In the genomic region with DNA sequence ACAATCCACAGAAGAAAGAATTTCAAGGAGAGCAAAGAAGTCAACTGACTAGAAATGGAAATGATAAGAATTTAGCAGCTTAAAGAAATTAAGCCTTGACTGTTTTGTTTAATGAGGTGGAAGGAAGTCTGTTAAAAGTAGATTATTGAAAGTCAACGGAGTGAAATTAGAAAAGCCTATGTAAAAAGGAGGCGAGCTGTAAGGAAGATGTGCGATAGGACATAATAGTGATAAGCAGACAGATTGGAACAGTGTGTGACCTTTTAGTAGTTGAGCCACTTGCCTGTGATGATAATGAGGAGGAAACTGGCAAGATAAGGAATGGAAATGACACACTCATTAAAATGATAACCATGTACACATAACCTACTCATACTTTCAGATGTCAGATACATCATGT, we compare ENCODE assay signal across 20 mouse cellular contexts. TPM values are rescaled to one million over a fixed set of nuclear protein-coding genes. Genes with fewer than 3 reads are reported as not detected.
"Had no signal": no experiment of that assay in that cellular context is flagged by ENCODE, and none has a peak within 500 bp of the region (broad histone marks: within the 10 kb centered on the region; RNA-seq: fewer than 3 reads in every experiment).

No protein-coding gene starts in this region.

- H3K4me3 ChIP-seq: liver, embryonic 15.5 days; lung, embryonic 15.5 days; midbrain, embryonic 13.5 days; midbrain, embryonic 15.5 days; neural tube, embryonic 12.5 days; stomach, embryonic 15.5 days had no signal

- H3K27me3 ChIP-seq: liver, embryonic 15.5 days; lung, embryonic 15.5 days; midbrain, embryonic 13.5 days; midbrain, embryonic 15.5 days; neural tube, embryonic 12.5 days; stomach, embryonic 15.5 days had no signal

- H3K4me1 ChIP-seq: liver, embryonic 15.5 days; lung, embryonic 15.5 days; midbrain, embryonic 13.5 days; midbrain, embryonic 15.5 days; neural tube, embryonic 12.5 days; stomach, embryonic 15.5 days had no signal

- DNase-seq: liver, postnatal 0 days; lung, adult 2 months; lung, postnatal 14 days; lung, postnatal 36 days; right cerebral cortex, postnatal 14 days; thymus, adult 2 months; thymus, postnatal 25 days; thymus, postnatal 4 days had no signal

- H3K27ac ChIP-seq: liver, embryonic 15.5 days; lung, embryonic 15.5 days; macrophage; midbrain, embryonic 13.5 days; midbrain, embryonic 15.5 days; neural tube, embryonic 12.5 days; stomach, embryonic 15.5 days; stomach, postnatal 0 days had no signal

- H3K9ac ChIP-seq: liver, embryonic 15.5 days; liver, postnatal 0 days; lung, embryonic 15.5 days; midbrain, embryonic 13.5 days; midbrain, embryonic 15.5 days; neural tube, embryonic 12.5 days; stomach, embryonic 15.5 days had no signal

- H3K9me3 ChIP-seq: liver, embryonic 15.5 days; lung, embryonic 15.5 days; midbrain, embryonic 13.5 days; midbrain, embryonic 15.5 days; neural tube, embryonic 12.5 days; stomach, embryonic 15.5 days had no signal

- ATAC-seq: lung, postnatal 0 days; midbrain, embryonic 13.5 days; midbrain, embryonic 15.5 days had no signal

RNA-seq across cellular contexts. Expression of gene Lix1, which starts 18.0 kb away (rescaled TPM):
- total RNA-seq: megakaryocyte, adult 5-6 weeks; monocyte, adult 5-6 weeks; neutrophil, adult 5-6 weeks had no signal
